Mouse (Mus musculus) spleen, adult 2 months (tissue): ENCODE measurements at regions not wholly inside any gene's neighbourhood (a gene's known extent, or its start where the extent isn't known, plus 50 kb on each side); places are given as distances from the start of the nearest gene placed in this dataset.

Experiments used
- CTCF ChIP-seq: fragments of 200-500 bp; IDR thresholded peaks from 2 replicates; pipeline ENCODE4 v1.5.1; 2011; ENCODE audit warnings: mild to moderate bottlenecking, inconsistent platforms; ENCODE audit not compliant: insufficient read depth, insufficient read length, insufficient replicate concordance; ENCODE audit errors: extremely low read depth
- POLR2A ChIP-seq: fragments of 200-500 bp; IDR thresholded peaks from 2 replicates; pipeline ENCODE4 v1.6.1; 2011; ENCODE audit warnings: low read depth, low read length, inconsistent platforms

GRCm38 (mm10) chr5:120034499-120035077 is 81.7 kb upstream of the Rbm19 start:
- TF ChIP-seq CTCF = no peak
- no peak for TF ChIP-seq POLR2A
